Mouse (Mus musculus): ENCODE results near the gene Ipcef1.

DNA sequence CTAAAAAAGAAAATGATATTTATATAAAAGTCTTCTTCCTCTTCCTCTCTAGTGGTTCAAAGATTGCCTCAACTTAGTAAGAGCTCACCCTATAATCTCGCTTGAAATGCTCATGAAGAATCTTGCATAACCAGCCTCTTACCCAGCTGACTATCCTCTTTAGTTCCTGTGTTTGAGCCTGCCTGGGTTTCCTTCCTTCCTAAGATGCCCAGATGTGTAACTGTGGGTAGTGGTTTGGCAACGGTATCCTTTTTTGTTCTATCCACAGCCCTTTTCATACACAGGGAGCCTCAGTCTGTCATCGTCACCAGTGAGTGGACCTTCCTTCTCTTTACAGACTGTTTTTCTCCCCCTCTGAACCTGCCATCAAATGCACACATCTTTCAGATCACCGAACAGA lies 66.0 kb downstream of the Ipcef1 start:
- no peak for TF ChIP-seq CTCF (IDR thresholded peaks at IDR 0.05; ENCODE audit: low read depth)
- no peak for TF ChIP-seq EP300 (IDR thresholded peaks at IDR 0.05; ENCODE audit: low read depth)
